Mouse (Mus musculus): ENCODE measurements around the gene Mrpl16.

- TF ChIP-seq MAX (IDR thresholded peaks at IDR 0.05; ENCODE audit: low read length) (no peak), POLR2A (IDR thresholded peaks at IDR 0.05; ENCODE audit: control insufficient read depth in 1 of 2, insufficient read depth in 1 of 2, low read depth in 1 of 2, low read length in 2 of 2, poor library complexity in 1 of 2) (no peak), SIN3A (IDR thresholded peaks at IDR 0.05; ENCODE audit: low read length) (no peak), CTCF (IDR thresholded peaks at IDR 0.05 in 2 of 3, conservative IDR thresholded peaks at IDR 0.05 in 1 of 3; ENCODE audit: control insufficient read depth in 1 of 3, insufficient read depth in 1 of 3, low read depth in 2 of 3, low read length in 3 of 3, poor library complexity in 1 of 3, severe bottlenecking in 1 of 3) (peak in 1 of 3 experiments; percentile 7; a peak in 1 of 6 replicates), UBTF (IDR thresholded peaks at IDR 0.05; ENCODE audit: borderline replicate concordance, insufficient read depth, low read depth, low read length) (no peak), NELFE (IDR thresholded peaks at IDR 0.05; ENCODE audit: low read depth, low read length) (no peak), POLR2AphosphoS5 (IDR thresholded peaks at IDR 0.05; ENCODE audit: borderline replicate concordance, low read depth, low read length) (no peak), ZNF384 (IDR thresholded peaks at IDR 0.05; ENCODE audit: low read depth, low read length) (no peak)
Measured at GRCm38 (mm10) chr19:11820211-11820610, 50.0 kb downstream of the Mrpl16 start.
